Mouse (Mus musculus) lung, postnatal 4 days (tissue): ENCODE data around the gene Zfp292.

Source experiments
- DNase-seq, 2 experiments: peaks; one replicate each; pipeline ENCODE4 v3.0.0; 2021

The Zfp292 gene

GRCm38 (mm10) chr4:34785646-34786045, 97.1 kb downstream of the Zfp292 start:
- no peak for DNase-seq

GRCm38 (mm10) chr4:34784865-34785264, 97.9 kb downstream of the Zfp292 start:
- DNase-seq: no peak

GRCm38 (mm10) chr4:34782730-34783129, 100.0 kb downstream of the Zfp292 start:
- peak; percentile 24 to 25 for DNase-seq

- DNase-seq: peak; percentile 94
Measured at GRCm38 (mm10) chr4:34777677-34778527, 104.9 kb downstream of the Zfp292 start, which contains the start of gene Smim8. Gene Smim8, minus strand, starts transcription at chr4:34778423.

GRCm38 (mm10) chr4:34771652-34772371, 110.9 kb downstream of the Zfp292 start:
- DNase-seq: peak in 1 of 2 experiments; percentile 59

GRCm38 (mm10) chr4:34756163-34756562, 126.6 kb downstream of the Zfp292 start, which contains the start of gene Gm136:
Gene Gm136, minus strand, starts transcription at chr4:34756263.
- no peak for DNase-seq
